Mouse (Mus musculus): ENCODE data around the gene Chchd4.

The Chchd4 gene

DNA sequence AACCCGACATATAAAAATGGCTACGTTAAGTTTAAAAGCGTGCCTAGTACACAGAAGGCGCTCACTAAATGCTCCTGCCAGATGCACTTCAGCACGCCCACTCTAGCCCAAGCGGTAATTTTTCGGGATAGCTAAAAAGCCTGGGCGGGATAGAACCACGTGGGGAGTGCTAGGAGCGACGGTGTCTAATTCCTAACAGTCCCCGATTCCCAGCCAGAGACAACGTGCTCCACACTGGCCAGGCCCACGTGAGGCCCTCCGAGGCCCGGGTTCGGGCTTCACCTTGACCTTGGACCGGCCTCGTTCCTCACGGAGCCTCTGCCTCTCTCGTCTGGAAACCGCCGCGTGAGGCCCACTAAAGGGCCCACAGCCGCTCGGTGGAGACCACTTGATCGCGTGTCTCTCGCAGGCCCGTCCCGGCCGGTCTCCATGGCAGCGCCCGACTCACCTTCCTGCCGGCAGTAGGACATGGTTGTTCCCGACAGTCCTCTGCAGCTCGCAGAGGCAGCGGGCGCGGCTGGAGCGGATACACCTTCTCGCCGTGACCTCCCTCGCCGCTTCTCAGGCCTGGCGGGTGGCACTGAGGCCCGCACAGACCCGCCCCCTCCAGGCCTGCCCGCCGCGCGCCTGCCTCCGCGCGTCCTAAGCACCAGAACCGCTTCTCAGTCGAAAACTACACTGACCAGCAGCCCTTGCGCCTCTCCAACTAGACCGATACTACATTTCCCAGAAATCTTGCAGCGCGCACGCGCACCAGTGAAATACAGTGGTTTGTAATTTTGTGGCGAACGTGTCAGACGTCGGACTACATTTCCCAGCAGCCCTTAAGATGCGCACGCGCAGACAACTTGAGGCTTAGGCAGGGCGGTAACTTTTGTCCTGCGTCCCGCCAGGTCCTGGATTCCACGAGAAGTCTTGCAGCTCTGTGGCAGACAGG is at the start of gene Chchd4, which contains the start of gene Tmem43:
TSS of gene Chchd4 (minus strand) at position 679 of the 937 bp plus-strand sequence.
TSS of gene Tmem43 (plus strand) at position 836 of the 937 bp plus-strand sequence.
- DNase-seq (ENCODE audit: low spot score): peak; percentile 99

DNA sequence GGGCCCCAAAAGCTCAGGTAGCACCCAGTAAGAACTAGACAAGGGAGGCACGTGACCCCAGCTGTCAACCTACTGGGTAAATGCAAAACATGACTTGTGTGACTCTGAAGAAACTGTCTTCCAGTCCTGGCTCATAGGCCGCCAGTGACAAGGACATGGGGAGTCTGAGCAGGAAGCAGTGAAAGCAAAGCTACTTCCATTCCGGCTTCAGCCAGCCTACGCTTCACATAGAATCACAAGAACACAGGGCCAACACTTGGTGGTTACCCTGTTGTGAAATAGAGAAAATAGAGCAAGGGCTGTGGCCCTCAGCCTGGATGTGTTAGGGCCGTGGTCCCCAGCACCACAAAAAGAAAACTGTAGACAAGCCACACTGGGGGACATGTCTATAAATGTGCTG is 49.5 kb upstream of the Chchd4 start:
- DNase-seq (ENCODE audit: low spot score): no peak

DNA sequence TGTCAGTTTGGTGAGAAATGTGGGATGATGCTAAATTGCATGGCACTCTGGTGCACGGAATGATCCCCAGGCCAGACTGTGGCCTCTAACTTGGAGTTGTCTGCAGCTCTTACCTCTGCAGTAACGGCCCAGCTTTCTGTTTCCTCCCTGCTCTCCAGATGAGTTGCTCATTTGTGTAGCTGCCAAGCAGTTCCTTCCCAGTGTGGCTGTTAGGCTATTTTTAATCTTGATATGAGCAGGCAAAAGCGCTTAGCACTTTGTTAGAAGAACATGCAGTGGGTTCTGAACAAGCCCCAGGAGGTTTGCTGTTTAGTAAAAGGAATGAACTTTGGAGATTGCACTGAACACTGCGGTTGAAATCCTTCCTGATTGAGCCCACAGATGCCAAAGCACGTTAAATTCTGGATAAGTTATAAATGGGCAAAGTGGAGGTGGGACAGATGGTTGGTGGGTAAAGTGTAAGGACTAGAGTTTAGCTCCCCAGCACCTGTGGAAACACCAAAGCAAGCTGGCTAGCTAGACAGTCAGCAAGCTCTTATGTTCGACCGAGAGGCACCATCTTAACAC is 45.2 kb upstream of the Chchd4 start:
- no peak for DNase-seq (ENCODE audit: low spot score)

DNA sequence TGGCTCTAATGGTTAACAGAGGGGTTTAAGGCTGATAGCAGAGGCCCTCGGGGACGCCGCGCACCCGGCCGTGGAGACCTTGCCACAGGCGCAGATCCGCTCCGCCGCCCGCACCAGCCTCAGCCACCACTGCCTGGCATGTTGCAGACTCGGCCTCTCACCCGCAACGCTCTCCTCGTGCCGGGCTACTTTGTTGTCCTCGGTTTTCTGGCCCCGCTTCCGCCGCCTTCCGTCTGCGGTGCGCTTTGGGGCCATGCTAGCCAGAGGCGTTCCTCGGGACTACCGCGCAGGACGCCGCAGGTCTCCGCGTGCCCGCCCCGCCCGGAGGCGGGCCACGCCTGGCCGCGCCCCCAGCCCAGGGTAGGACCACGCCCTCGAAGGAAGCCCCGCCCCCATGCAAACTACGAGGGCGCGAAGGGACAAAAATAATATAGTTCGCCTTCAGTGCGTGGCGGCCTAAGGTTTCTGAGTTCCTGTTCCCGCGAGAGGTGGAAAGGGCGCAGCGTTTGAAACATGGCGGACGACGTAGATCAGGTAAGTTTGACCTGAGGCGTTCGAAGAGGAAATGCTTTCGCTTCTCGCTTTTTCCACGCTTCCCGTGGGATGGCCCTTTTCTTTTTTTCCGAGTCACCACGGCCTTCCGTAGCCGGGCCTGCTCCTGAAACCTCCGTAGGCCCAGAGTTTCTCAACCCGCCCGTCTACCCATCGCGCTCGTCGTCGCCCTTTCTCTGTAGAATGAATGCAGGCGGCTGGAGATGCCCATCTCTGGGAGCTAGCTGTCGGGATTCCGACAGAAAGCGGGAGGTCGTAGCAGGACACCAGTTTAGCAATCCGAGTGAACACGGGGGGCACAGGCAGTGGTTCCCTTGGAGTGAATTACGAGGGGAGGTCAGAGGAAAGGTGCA is 42.5 kb upstream of the Chchd4 start, which contains the start of the genes Xpc and Lsm3:
TSS of gene Xpc (minus strand) at position 344 of the 905 bp plus-strand sequence.
TSS of gene Lsm3 (plus strand) at position 384 of the 905 bp plus-strand sequence.
- peak; percentile 94 for DNase-seq (ENCODE audit: low spot score)

DNA sequence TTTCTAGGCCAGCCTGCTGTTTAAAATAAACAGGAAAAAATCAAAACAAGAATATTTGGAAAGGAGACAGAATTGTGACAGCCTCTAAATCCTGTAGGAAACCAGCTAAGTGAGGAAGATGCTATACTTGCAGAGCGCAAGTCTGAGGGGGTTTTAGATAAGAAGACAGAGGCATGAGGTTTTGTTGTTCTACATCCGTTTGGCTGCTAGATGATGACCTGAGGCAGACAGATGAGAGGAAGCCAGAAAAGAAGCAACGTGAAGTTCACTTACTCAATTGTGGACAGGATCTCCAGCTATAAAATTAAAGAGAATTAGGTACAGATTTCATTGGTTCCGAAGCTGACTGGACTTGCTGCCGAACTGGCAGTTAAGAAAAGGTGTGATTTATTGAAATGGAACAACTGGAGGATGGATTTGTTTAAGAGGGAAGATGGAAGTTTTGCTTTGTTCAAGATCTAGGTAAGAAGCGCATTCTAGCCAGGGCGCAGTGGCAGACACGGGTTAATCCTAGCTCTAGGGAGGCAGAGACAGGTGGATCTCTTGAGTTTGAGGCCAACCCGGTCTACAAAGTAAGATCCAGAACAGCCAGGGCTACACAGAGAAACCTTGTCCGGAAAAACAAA is 41.5 kb upstream of the Chchd4 start:
- no peak for DNase-seq (ENCODE audit: low spot score)

DNA sequence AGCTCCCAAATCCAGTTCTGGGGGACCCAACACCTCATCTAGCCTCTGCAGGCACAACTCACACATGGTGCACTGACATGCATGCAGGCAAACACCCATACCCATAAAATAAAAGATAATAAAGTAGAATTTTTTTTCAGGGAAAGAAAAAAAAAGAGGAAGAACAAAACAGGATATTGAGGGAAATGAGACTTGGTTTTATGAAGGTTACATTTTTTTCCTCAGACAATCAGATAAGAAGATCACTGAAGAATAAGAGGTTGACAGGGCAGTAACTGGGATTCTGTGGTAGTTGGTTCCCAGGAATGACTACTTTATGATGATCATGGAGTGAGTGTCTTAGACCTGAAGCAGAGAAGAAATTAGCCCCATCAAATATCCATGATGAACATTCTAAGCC is 40.8 kb upstream of the Chchd4 start:
- DNase-seq (ENCODE audit: low spot score): no peak

DNA sequence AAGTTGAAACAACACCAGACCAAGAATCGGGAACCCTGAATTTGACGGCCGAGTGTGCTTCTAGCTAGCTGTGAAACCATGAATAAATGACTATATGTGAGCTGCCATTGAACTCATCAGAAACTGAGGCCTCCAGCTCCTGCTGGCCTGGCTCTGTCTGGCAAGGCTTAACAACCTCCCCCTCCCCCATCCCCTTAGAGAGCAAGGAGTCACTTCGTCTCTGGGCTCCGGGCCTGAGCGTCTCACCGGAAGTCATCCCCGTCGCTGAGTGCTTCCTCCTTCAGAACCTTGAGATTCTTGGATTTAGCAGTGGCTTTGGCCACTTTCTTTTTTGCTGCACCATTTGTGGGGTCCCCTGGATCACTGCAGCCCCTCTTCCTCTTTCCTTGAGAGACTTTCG is 36.9 kb upstream of the Chchd4 start:
- no peak for DNase-seq (ENCODE audit: low spot score)

DNA sequence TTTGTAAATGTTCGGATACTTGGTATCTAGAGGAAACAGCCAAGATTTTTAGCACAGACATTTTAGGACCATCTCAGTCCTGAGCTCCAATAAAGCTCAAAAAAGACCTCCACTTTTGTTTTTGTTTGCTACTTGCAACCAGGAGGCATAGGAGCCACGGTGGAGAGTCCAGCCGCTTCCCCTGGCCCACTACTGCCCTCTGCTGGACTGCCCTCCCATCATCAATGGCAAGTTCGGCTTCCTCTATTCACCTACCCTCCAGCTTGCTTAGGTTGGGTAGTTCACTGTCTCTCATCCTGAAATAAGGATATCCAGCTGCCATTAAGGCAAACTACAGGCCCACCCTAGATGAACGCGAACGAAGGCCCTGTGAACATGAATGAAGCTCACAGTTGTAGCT is 36.0 kb upstream of the Chchd4 start:
- DNase-seq (ENCODE audit: low spot score): no peak

DNA sequence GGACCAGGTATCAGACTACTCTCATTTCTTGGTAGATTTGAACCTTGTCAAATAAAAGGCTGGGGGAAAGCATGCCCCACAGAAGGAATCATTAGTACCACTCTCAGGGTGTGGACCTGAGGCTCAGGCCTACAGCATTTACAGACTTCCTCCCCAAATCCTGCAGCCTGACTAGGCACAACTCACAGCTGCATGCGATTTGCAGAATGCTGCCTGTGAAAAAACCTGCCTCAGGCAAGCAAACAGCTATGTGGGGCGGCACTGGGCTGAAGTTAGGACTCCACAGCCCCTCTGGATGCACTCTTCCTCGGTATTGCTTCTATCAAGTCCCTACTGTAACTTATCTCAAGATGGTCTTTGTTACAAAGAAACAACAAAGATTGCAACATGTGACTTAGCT is 34.7 kb upstream of the Chchd4 start:
- DNase-seq (ENCODE audit: low spot score): no peak

DNA sequence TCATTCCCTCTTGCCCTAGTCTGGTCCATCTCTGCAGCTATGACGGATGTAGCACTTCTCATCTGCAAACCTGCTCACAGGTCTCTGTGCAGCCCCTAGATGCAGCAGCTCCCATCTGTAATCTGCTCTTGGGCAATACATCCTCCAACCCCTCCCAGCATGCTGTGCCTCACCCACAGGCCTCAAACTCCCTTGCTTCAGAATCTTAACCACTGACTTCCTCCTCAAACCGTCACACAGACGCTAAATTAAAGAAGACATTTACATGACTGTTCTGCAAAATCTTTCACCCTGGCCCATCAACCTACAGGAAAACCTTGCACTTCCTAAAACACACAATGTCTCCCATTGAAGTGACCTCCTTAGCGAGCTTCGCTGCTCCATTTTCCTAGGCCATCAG is 32.7 kb upstream of the Chchd4 start:
- no peak for DNase-seq (ENCODE audit: low spot score)

DNA sequence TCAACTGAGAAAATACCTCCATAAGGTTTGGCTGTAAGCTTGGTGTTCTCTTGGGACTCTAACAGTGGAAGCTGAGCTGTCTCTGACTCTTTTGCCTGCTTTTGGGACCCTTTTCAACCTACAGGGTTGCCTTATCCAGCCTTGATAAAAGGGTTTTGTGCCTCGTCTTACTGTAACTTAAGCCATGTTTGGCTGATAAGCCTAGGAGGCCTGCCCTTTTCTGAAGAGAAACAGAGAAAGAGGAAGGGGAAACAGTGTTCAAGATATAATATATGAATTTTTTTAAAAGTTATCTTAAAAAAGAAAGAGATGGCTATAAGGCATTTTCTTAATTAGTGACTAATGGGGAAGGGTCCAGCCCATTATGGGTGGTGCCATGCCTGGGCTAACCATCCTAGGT is 30.0 kb upstream of the Chchd4 start:
- DNase-seq (ENCODE audit: low spot score): no peak

DNA sequence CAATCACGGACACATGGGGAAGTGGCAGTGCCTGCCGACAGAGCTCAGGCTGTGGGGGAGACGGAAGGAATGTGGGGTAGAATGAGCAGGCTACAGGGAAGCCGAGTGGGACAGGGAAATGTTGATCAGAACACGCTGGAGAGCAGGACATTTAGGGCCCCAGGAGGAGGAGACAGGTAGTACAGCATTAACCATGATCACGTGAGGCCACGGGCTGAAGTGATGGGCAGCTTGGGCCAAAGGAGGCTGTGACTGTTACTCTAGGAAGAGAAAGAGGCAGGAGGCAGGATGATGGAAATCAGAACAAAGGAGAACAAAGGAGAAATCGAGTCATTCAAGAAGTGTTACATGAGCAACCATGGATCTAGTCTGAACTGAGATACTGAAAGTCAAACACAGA is 21.2 kb upstream of the Chchd4 start:
- DNase-seq (ENCODE audit: low spot score): no peak

DNA sequence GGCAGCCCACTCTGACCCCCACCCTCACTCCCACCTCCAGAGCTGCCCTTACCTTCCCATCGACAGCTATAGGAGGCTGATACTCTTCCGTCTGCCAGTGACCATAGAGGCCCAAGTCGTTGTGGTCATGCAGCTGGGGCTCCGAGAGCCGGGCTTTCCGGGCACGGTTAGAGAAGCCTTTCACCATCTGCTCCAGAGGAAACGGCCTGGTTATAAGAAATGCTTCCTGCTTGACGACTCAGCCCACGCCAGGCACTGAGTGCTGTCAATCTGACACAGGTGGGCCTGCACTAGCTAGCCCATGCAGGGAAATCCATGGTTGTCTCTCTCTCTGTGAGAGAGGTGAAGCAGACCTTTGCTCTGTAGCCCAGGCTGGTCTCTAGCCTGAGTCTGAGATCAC is 19.7 kb upstream of the Chchd4 start:
- no peak for DNase-seq (ENCODE audit: low spot score)

DNA sequence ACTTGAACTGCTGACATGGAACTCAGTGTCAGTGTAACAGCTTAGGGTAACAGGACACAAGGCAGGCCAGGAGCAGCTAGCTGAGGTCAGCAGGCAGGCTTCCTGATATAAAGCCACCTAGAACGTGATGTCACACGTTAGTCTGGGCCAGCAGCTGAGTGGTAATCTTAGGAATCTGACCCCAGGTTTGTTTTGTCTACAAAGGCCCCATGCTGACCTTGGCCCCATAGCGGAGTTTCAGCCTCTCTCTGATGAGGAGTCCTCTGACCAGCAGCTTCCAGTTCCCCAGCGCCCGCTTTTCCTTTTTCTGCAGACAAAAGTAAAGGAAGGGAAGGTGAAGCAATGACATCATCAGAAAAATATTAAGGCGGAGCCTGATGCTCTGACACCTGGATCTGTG is 17.7 kb upstream of the Chchd4 start:
- DNase-seq (ENCODE audit: low spot score): no peak

DNA sequence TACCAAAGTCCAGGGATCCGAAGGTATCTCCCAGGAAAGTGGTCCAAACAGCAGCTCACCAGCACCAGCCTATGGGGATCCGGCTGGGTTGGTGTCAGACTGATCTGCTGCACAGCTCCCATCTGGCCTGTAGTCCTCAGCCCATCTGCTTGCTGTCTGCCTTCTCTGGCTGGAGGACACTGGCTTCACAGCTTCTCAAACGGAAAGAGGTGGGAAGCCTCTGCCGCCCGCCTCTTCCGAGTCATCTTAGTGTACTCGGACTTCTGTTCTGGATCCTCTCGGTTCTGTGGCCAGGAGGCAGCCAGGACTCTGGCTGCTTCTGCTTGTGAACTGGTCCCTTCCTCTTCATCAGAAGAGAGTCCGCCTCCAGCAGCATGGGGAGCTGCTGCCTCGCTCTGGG is 16.5 kb upstream of the Chchd4 start:
- DNase-seq (ENCODE audit: low spot score): no peak

DNA sequence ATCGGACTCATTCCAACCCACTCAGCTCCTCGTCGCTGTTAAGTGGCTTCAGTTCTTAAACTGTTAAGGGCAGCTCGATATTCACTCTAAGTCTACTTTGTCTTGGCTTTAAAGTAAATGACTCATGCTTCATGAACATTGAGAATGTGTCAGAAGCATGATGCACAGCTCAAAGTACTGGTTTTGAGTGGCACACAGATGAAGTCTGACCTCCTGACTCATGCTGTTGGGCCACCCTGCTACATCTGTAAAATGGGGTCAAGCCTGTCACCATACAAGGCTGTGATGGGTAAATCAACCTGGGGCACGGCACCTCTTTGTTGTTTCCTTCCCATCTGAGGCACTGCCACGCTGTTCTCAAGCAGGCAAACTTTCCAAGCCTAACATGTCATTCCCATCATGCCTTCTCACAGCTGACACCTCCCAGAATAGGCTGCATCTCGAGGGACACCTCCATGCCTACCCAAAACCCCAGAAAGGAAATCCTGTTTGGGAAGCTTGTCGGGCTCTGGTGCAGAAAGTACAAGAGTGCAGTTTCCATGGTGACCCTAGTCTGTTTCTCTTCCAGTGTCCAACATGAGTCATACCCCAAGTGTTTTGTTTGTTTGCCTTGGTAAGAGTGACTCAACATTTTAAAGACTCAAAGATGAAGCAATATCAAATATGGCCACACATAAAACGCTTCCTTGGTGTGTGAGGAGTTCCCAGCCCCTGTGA is 15.3 kb upstream of the Chchd4 start:
- DNase-seq (ENCODE audit: low spot score): peak; percentile 21

DNA sequence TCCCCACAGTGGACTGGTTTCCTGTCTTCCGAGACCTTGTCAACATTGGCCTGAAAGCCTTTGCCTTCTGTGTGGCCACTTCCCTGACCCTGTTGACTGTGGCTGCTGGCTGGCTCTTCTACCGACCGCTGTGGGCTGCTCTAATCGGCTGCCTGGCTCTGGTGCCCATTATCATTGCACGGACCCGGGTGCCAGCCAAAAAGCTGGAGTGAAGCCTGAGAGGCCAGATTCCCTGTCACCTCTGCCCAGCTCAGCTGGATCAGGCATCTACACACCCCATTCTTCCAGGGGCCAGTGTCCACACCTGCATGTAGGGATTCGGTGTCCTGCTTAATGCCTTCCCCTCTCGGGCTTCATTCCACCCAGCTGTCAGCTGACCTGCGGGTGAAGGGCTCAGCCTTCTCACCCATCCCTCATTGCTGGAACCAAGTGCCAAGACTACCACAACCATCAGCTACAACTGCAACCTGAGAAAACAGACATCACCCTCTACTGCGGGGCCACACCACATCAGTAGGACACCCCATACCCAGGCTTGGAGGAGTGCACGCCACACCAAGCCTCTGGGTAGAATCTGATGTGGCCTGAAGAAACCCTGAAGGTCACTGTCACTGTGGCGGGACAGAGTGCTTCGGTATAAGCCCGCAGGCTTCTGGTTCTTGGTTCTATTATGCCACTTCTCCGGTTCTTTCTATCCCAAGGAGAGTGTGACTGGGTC is 13.5 kb upstream of the Chchd4 start:
- DNase-seq (ENCODE audit: low spot score): no peak

DNA sequence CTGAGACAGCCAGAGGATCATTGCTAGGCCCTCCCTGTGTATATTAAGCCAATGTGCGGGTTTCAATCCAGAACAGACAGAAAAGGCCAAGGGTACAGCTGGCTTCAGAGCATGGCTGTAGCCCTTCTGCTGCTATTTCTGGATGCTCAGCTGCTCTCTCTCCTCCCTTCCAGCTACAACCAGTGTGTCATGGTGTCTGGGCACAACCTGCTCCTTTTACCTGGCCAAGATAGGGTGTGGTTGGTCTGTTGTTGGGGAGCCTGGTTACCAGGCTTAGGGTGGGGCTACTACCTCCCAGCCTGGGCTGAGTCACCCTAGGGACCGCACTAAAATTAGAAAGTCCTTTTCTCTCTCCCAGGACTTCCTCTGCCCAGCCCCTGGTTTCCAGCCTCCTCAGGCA is 10.0 kb upstream of the Chchd4 start:
- DNase-seq (ENCODE audit: low spot score): no peak

DNA sequence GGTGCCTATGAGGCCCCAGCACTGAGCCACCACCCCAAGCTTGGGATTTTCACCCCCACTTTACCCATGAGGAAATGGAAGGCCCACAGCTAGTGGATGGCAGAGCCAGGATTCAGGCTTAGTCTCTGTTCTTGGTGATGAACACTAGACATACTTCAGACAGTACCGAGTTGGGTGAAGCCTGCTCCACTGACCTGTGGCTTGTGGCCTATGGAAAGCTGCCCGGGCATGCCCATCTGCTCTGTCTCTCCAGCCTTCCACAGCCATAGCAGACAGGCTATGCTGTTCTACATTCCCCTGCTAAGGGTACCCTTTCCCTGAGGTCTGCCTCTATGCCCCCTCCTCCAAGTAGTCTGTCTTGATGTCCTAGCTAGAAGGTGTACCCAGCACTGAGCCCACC is 3.2 kb upstream of the Chchd4 start:
- no peak for DNase-seq (ENCODE audit: low spot score)

DNA sequence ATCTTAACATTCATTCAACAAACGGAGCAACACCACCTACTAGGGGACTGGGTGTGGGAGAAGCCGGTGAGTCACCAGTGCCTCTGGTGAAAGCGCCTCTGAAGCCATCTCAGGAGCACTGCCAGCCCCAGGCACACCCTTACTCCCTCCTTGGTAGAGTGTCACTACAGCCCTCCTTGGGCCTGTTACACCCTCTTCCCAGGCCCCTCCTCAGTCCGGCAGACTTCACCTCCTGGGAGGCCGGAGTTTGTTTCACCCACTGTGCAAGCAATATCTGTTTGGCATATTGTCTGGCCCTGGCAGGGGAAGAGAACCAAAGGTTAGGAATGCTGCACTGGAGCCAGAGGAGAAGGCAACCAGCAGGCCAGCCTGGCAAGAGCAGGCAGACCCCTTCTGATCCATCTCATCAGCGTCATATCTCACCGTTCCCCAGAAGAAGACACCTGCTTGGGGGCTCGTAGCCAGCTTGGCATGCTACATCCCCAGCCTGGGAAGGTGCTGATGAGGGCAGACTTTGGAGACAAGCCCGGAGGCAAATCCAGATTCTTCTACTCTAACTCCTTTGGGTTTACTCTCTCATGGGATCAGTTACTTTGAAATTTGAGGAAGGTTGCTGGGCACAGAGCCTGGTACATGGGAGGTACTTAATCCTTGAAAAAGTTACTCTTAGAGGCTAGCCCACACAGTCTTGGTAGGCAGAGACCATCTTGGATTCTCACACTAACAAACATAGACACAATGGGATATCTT is 1.3 kb upstream of the Chchd4 start:
- no peak for DNase-seq (ENCODE audit: low spot score)
